Mouse (Mus musculus) adrenal gland, adult (tissue): ENCODE data around the gene Olfr1297.

Experiments
- DNase-seq, 2 experiments: peaks; one replicate each; pipeline ENCODE4 v3.0.0; 2022 to 2023; ENCODE audit warnings: low spot score in 1 of 2; ENCODE audit not compliant: inconsistent age in 2 of 2

Gene Olfr1297

GRCm38 (mm10) chr2:111626397-111626796 lies at the start of gene Olfr1297:
TSS of gene Olfr1297 (minus strand) at chr2:111626497.
- DNase-seq, result no peak

- DNase-seq, result no peak
Observed at GRCm38 (mm10) chr2:111661119-111661518, 34.8 kb upstream of the Olfr1297 start, which contains the start of gene Olfr1299. TSS of gene Olfr1299 (plus strand) at chr2:111661419.

GRCm38 (mm10) chr2:111649101-111649500 lies 22.8 kb upstream of the Olfr1297 start, which contains the start of gene Olfr1298:
TSS of gene Olfr1298 (minus strand) at chr2:111649201.
- no peak for DNase-seq

GRCm38 (mm10) chr2:111569581-111569980 lies 56.7 kb downstream of the Olfr1297 start, which contains the start of gene Olfr1295:
TSS of gene Olfr1295 (minus strand) at chr2:111569681.
- no peak for DNase-seq
